Mouse (Mus musculus) ovary, postnatal 14 days (tissue): ENCODE data around the gene Tmem120b.
"Not testable (repeated sequence)": the region's sequence is repeated elsewhere in the genome, so short reads cannot be mapped to it uniquely, and the experiment has no call there.

Source experiments
- DNase-seq: peaks from one replicate; pipeline ENCODE4 v3.0.0; 2022; ENCODE audit warnings: low spot score

Gene Tmem120b

GRCm38 (mm10) chr5:123051736-123052135 is 16.5 kb upstream of the Tmem120b start:
- no peak for DNase-seq

DNA sequence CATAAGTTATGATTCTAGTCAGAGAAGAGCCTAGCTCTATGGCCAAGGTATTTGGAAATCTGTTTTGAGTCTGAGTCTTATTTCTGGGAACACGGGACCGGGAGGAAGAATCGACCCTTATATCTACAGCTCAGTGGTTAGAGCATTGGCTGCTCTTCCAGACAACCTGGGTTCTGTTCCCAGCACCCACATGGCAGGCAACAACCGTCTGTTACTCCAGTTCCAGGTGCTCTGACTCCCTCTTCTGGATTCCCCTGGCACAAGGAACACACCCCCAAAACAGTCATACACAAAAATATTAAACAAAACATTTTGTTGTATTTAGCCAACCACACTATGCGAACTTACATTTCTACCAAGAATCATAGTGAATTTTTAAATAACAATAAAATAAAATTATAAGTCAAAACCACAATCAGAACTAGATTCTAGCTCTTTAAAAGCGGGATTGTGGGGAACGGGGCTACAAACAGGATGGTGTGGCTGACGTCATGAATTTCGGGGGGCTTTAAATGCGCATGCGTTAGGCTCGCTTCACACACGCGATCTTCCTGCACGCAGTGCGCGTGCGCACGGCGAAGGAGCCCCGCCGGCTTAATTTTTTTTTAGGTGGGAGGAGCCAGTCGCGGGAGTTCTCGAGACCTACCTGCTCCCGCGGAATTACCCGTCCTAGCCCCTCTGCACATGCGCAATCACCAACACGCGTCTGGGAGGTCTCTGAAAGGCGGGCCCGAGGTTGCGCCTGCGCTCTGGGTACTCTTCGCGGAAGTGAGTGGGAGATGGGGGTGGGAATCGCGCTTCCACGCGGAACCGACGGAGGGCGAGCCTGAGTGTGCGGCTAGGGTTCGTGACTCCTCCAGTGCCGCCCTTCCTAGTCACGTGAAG is 10.6 kb upstream of the Tmem120b start:
- DNase-seq, result peak; percentile 97

- no peak for DNase-seq
Measured at GRCm38 (mm10) chr5:123058251-123059102, 9.7 kb upstream of the Tmem120b start.

DNA sequence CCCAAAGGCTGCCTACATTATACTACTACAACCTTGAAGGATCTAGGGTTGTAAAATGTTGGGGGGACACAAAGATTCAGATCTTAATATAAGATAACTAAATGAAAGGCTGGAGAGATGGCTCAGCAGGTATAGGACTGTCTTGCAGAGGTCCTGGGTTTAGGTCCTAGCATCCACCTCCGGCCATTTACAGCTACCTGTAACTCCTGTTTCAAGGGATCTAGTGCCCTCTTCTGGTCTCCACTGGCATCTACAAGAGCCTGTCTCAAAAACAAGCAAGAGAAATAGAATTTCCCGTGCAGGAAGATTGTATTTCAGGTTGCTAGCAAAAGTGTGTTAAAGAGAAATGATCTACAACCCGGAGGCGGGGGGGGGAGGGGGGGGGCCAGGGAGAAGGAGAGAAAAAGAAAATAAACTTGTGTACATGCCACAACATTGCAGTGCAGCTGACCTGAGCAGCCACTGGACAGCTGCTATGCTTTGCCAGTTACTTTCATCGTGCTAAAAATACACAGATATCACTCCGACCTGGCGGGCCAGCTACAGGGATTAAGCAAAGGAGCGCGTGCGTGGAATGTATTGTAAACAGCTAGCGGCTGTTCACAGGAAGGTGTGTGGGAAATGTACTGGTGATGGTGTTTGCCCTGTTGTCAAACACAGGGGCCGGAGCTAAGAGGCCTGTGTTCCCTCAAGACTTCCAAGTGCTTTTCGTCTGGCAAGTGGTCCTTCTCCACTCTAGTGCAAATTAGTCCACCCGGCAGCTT is 8.3 kb upstream of the Tmem120b start:
- no peak for DNase-seq

- no peak for DNase-seq
Measured at GRCm38 (mm10) chr5:123060706-123061401, 7.4 kb upstream of the Tmem120b start.

DNA sequence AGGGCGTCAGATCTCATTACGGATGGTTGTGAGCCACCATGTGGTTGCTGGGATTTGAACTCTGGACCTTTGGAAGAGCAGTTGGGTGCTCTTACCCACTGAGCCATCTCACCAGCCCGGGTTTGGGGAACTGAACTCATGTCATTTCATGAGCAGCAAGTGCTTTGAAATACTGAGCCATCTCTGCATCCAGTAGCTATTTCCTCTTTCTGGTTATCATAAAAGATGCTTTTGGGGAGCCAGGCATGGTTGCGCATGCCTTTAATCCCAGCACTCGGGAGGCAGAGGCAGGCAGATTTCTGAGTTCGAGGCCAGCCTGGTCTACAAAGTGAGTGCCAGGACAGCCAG is 6.8 kb upstream of the Tmem120b start:
- not testable (repeated sequence) for DNase-seq

DNA sequence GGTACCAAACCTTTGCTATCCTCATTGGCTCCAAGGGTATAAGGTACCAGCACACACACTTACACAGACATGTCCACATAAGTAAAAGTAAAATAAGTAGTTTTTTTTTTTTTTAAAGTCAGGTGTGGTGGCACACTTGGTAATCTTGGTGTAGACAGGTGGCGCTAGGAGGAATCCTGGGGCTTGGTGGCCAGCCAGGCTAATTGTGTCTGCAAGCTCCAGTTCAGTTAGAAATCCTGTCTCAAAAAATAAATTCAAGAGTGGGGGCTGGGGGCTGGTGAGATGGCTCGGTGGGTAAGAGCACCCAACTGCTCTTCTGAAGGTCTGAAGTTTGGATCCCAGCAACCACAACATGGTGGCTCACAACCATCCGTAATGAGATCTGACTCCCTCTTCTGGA is 5.1 kb upstream of the Tmem120b start:
- DNase-seq, result no peak

- DNase-seq, result peak; percentile 52
Measured at GRCm38 (mm10) chr5:123064207-123064606, 4.0 kb upstream of the Tmem120b start.

GRCm38 (mm10) chr5:123067395-123067995 is 720 bp upstream of the Tmem120b start:
- no peak for DNase-seq

DNA sequence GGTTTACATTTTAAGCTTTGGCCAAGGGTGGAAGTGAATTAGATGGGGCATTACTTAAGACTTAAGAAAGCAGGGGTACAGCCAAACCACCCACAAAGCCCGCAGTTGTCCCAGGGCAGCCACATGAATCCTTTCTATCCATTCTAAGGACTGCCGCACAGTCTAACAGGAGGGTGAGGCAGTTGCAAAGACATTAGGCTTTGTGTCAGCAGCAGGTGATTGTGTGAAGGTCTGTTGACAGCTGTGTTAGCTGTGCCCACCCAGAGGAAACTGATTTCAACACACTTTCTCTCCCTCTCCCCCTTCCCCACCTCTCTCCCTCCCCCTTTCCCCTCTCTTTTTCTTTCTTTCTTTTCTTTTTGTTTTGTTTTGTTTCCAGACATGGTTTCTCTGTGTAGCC is 499 bp downstream of the Tmem120b start:
- no peak for DNase-seq

- peak; percentile 92 for DNase-seq
Measured at GRCm38 (mm10) chr5:123075576-123076418, 7.6 kb downstream of the Tmem120b start.

GRCm38 (mm10) chr5:123076419-123077281 is 8.4 kb downstream of the Tmem120b start:
- DNase-seq, result no peak

DNA sequence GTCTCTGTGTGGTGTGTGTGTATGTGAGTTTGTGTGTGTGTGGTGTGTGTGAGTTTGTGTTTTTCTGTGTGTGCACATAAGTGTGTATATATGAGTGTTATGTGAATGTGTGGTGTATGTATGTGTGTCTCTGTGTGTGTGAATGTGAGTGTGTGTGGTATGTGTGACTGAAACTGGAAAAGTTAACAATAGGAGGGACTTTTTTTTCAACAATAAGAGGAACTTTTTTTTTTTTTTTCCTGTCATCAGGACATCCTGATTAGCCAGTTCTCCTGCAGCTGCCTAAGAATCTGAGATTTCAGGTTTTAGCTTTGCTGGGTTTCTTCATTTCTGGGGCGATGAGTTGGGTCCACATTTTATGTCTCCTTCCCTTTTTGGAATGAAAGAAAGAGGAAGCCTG is 11.4 kb downstream of the Tmem120b start:
- no peak for DNase-seq

DNA sequence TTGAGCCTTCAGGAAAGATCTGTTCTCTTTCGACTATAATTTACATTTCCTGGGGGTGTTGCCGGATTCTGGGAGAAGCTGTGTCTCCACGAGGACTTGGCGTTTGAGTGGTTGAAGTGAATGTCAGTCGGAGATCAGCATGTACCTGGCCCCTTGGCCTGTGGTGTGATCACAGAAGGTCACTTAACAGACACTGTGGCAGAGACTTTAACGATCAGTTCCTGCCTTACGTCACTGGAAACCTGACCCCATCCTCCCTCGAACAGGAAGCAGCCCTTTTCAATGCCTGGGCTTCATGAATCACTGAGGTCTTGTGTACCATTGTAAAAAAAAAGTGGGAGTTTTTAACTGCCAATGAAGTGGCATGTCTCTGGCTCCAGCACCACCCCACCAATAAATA is 11.8 kb downstream of the Tmem120b start:
- DNase-seq, result no peak

- DNase-seq, result no peak
Measured at GRCm38 (mm10) chr5:123080510-123080909, 12.3 kb downstream of the Tmem120b start.

- no peak for DNase-seq
Measured at GRCm38 (mm10) chr5:123083340-123084050, 15.3 kb downstream of the Tmem120b start.

- DNase-seq, result no peak
Measured at GRCm38 (mm10) chr5:123086501-123086900, 18.3 kb downstream of the Tmem120b start.

GRCm38 (mm10) chr5:123088784-123089183 is 20.6 kb downstream of the Tmem120b start:
- no peak for DNase-seq
